Mouse (Mus musculus): ENCODE measurements around the gene Spon1. TPM values are rescaled to one million over a fixed set of nuclear protein-coding genes. Genes with fewer than 3 reads are reported as not detected.
A peak's percentile ranks its signal among the peaks of the same experiment; 100 is the strongest.

Gene Spon1
- polyA plus RNA-seq, 1 experiment from 2014 or later: 59.3 TPM

GRCm38 (mm10) chr7:114004171-114004570 lies 238.4 kb downstream of the Spon1 start:
- no peak for ATAC-seq (replicated peaks; ENCODE audit: extremely low read depth, insufficient read depth, low FRiP score)
- Histone ChIP-seq H3K36me3 (ENCODE audit: control insufficient read depth, insufficient read depth) (no peaks in the 10 kb centered on the region), H3K27me3 (ENCODE audit: control insufficient read depth, insufficient read depth, low read length) (no peaks in the 10 kb centered on the region), H3K27ac (ENCODE audit: low read length) (no peak overlapping the region), H3K4me3 (ENCODE audit: low read length) (no peak overlapping the region), H3K9me3 (replicated peaks; ENCODE audit: control insufficient read depth, low read length) (no peaks in the 10 kb centered on the region), H3K9ac (ENCODE audit: low read length) (no peak overlapping the region), H3K4me2 (ENCODE audit: low read depth, low read length) (no peak overlapping the region), H3K4me1 (ENCODE audit: control insufficient read depth, insufficient read depth, low read length) (no peaks in the 10 kb centered on the region)
- 42% methylated on average over 5 of the region's 5 CpGs for WGBS

DNA sequence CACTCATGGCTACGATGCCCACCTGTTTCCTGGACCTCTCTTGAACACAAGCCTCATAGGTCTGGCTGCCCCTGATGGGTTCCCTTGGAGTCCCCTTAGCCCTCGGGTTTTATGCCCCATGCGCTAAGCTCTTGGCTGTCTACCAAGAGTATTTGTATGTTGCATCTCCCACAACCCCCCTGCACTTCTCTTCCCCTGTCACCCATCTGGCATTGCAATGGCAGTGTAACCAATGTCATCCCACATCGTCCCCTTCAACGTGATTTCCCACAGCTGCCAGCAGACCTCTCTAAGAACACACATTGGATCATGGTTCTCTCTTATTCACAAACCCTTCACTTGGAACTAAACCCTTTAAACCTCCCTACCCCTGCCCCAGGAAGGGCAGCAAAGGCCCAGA lies 239.7 kb downstream of the Spon1 start:
- Histone ChIP-seq H3K27ac (ENCODE audit: low read length) (no peak overlapping the region), H3K36me3 (ENCODE audit: control insufficient read depth, insufficient read depth) (no peaks in the 10 kb centered on the region), H3K9me3 (replicated peaks; ENCODE audit: control insufficient read depth, low read length) (no peaks in the 10 kb centered on the region), H3K4me1 (ENCODE audit: control insufficient read depth, insufficient read depth, low read length) (no peaks in the 10 kb centered on the region), H3K9ac (ENCODE audit: low read length) (no peak overlapping the region), H3K4me3 (ENCODE audit: low read length) (no peak overlapping the region), H3K4me2 (ENCODE audit: low read depth, low read length) (no peak overlapping the region), H3K27me3 (ENCODE audit: control insufficient read depth, insufficient read depth, low read length) (no peaks in the 10 kb centered on the region)
- WGBS: 79% methylated on average over 5 of the region's 5 CpGs
- ATAC-seq (replicated peaks; ENCODE audit: extremely low read depth, insufficient read depth, low FRiP score): no peak

DNA sequence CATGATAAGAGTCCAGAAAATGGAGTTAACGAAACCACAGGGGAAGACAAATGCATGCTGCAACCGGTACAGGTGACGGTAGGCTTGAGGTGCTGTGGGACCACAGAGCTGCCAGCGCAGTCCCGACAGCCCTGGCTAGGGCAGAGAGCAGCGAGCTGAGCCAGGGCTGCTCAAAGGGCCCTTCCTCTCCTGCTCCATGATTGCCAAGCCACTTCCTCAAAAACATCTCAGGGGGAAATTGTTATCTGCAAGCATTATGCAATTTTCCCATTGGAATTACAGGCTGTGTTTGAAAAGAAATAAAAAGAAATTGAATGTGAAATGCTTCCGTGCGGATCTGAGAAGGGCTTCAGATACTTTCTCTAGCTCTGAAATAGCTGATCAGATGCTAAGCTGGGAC lies 240.7 kb downstream of the Spon1 start:
- H3K9ac ChIP-seq (ENCODE audit: low read length): no peak overlapping the region
- no peaks in the 10 kb centered on the region for H3K36me3 ChIP-seq (ENCODE audit: control insufficient read depth, insufficient read depth)
- no peak overlapping the region for H3K4me3 ChIP-seq (ENCODE audit: low read length)
- WGBS: 54% methylated on average over 8 of the region's 8 CpGs
- H3K9me3 ChIP-seq (replicated peaks; ENCODE audit: control insufficient read depth, low read length): no peaks in the 10 kb centered on the region
- H3K27ac ChIP-seq (ENCODE audit: low read length): no peak overlapping the region
- no peak for ATAC-seq (replicated peaks; ENCODE audit: extremely low read depth, insufficient read depth, low FRiP score)
- H3K4me2 ChIP-seq (ENCODE audit: low read depth, low read length): no peak overlapping the region
- no peaks in the 10 kb centered on the region for H3K27me3 ChIP-seq (ENCODE audit: control insufficient read depth, insufficient read depth, low read length)
- no peaks in the 10 kb centered on the region for H3K4me1 ChIP-seq (ENCODE audit: control insufficient read depth, insufficient read depth, low read length)

GRCm38 (mm10) chr7:114007565-114007964 lies 241.8 kb downstream of the Spon1 start:
- Histone ChIP-seq H3K9me3 (replicated peaks; ENCODE audit: control insufficient read depth, low read length) (no peaks in the 10 kb centered on the region), H3K4me1 (ENCODE audit: control insufficient read depth, insufficient read depth, low read length) (no peaks in the 10 kb centered on the region), H3K4me3 (ENCODE audit: low read length) (no peak overlapping the region), H3K4me2 (ENCODE audit: low read depth, low read length) (no peak overlapping the region), H3K27me3 (ENCODE audit: control insufficient read depth, insufficient read depth, low read length) (no peaks in the 10 kb centered on the region), H3K27ac (ENCODE audit: low read length) (no peak overlapping the region), H3K9ac (ENCODE audit: low read length) (no peak overlapping the region), H3K36me3 (ENCODE audit: control insufficient read depth, insufficient read depth) (no peaks in the 10 kb centered on the region)
- ATAC-seq (replicated peaks; ENCODE audit: extremely low read depth, insufficient read depth, low FRiP score): no peak
- 67% methylated on average over 5 of the region's 5 CpGs for WGBS

- H3K27ac ChIP-seq (ENCODE audit: low read length): no peak overlapping the region
- no peak for ATAC-seq (replicated peaks; ENCODE audit: extremely low read depth, insufficient read depth, low FRiP score)
- H3K4me1 ChIP-seq (ENCODE audit: control insufficient read depth, insufficient read depth, low read length): peaks cover 4% of the 10 kb centered on the region; the same call in 1 of the 2 replicates
- H3K4me2 ChIP-seq (ENCODE audit: low read depth, low read length): no peak overlapping the region
- H3K4me3 ChIP-seq (ENCODE audit: low read length): no peak overlapping the region
- no peaks in the 10 kb centered on the region for H3K9me3 ChIP-seq (replicated peaks; ENCODE audit: control insufficient read depth, low read length)
- no peaks in the 10 kb centered on the region for H3K27me3 ChIP-seq (ENCODE audit: control insufficient read depth, insufficient read depth, low read length)
- no peaks in the 10 kb centered on the region for H3K36me3 ChIP-seq (ENCODE audit: control insufficient read depth, insufficient read depth)
- 60% methylated on average over 9 of the region's 9 CpGs for WGBS
- no peak overlapping the region for H3K9ac ChIP-seq (ENCODE audit: low read length)
Measured at GRCm38 (mm10) chr7:114011726-114012443, 246.1 kb downstream of the Spon1 start.

DNA sequence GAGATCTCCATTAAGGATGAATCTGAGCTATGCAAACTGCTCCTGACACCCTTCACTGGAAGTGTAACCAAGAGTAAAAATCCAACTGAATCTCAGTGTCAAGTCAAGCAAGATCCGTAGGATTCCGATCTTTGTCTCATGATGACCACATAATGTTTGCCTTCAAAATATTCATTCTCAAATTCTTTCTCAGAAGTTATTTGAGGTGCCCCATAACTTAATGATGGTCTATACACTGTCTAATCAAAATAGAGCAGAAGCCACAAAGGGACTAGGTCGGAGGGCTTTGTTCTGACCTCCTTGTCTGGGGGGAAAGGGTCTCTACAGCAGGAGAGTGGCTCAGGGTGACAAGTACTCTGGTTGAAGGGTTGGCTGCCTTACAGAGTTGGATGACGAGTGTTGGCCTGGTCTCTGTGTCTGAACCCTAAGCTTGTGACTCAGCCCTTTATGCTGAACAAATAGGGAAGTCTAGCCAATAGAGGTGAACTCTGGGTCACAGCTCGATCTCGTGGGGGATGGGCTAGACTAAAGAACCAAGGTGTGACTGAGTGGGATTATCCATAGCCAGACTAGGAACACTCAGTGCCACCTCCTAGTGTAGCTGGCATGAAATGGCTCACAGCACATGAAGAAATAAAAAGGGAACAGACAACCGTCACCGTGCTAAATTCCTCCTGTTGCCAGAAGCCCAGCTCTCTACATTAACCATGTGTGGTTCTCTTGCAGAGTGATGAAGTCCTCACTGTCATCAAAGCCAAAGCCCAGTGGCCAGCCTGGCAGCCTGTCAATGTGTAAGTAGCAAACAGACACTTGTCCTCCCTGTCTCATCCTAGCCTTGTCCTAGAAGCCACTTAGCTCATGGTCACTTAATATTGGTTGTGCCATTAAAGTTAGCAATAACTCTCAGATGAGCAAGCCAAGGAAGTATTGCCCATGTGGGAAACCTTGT lies 250.5 kb downstream of the Spon1 start:
- Histone ChIP-seq H3K9me3 (replicated peaks; ENCODE audit: control insufficient read depth, low read length) (no peaks in the 10 kb centered on the region), H3K27ac (ENCODE audit: low read length) (no peak overlapping the region), H3K9ac (ENCODE audit: low read length) (no peak overlapping the region), H3K27me3 (ENCODE audit: control insufficient read depth, insufficient read depth, low read length) (no peaks in the 10 kb centered on the region), H3K4me2 (ENCODE audit: low read depth, low read length) (no peak overlapping the region), H3K36me3 (ENCODE audit: control insufficient read depth, insufficient read depth) (no peaks in the 10 kb centered on the region), H3K4me1 (ENCODE audit: control insufficient read depth, insufficient read depth, low read length) (peaks cover 6% of the 10 kb centered on the region; the same call in 1 of the 2 replicates), H3K4me3 (ENCODE audit: low read length) (no peak overlapping the region)
- 60% methylated on average over 8 of the region's 8 CpGs for WGBS
- ATAC-seq (replicated peaks; ENCODE audit: extremely low read depth, insufficient read depth, low FRiP score): no peak

GRCm38 (mm10) chr7:114018861-114019260 lies 253.1 kb downstream of the Spon1 start:
- Histone ChIP-seq H3K27me3 (ENCODE audit: control insufficient read depth, insufficient read depth, low read length) (no peaks in the 10 kb centered on the region), H3K9ac (ENCODE audit: low read length) (no peak overlapping the region), H3K36me3 (ENCODE audit: control insufficient read depth, insufficient read depth) (no peaks in the 10 kb centered on the region), H3K4me2 (ENCODE audit: low read depth, low read length) (no peak overlapping the region), H3K4me1 (ENCODE audit: control insufficient read depth, insufficient read depth, low read length) (peaks cover 6% of the 10 kb centered on the region; the same call in 1 of the 2 replicates), H3K4me3 (ENCODE audit: low read length) (no peak overlapping the region), H3K9me3 (replicated peaks; ENCODE audit: control insufficient read depth, low read length) (no peaks in the 10 kb centered on the region), H3K27ac (ENCODE audit: low read length) (no peak overlapping the region)
- 75% methylated on average over 3 of the region's 3 CpGs for WGBS
- ATAC-seq (replicated peaks; ENCODE audit: extremely low read depth, insufficient read depth, low FRiP score): no peak

GRCm38 (mm10) chr7:114020057-114020703 lies 254.4 kb downstream of the Spon1 start:
- no peaks in the 10 kb centered on the region for H3K9me3 ChIP-seq (replicated peaks; ENCODE audit: control insufficient read depth, low read length)
- peak overlapping the region; percentile 89 for H3K4me2 ChIP-seq (ENCODE audit: low read depth, low read length)
- peaks cover 6% of the 10 kb centered on the region; the same call in 1 of the 2 replicates for H3K4me1 ChIP-seq (ENCODE audit: control insufficient read depth, insufficient read depth, low read length)
- peak overlapping the region; percentile 73 for H3K4me3 ChIP-seq (ENCODE audit: low read length)
- H3K27me3 ChIP-seq (ENCODE audit: control insufficient read depth, insufficient read depth, low read length): no peaks in the 10 kb centered on the region
- no peak overlapping the region for H3K27ac ChIP-seq (ENCODE audit: low read length)
- ATAC-seq (replicated peaks; ENCODE audit: extremely low read depth, insufficient read depth, low FRiP score): no peak
- no peaks in the 10 kb centered on the region for H3K36me3 ChIP-seq (ENCODE audit: control insufficient read depth, insufficient read depth)
- WGBS: 14% methylated on average over 11 of the region's 11 CpGs
- peak overlapping the region; percentile 77 for H3K9ac ChIP-seq (ENCODE audit: low read length)
